Comparison of ENCODE assay signal across 11 mouse cellular contexts in the genomic region with DNA sequence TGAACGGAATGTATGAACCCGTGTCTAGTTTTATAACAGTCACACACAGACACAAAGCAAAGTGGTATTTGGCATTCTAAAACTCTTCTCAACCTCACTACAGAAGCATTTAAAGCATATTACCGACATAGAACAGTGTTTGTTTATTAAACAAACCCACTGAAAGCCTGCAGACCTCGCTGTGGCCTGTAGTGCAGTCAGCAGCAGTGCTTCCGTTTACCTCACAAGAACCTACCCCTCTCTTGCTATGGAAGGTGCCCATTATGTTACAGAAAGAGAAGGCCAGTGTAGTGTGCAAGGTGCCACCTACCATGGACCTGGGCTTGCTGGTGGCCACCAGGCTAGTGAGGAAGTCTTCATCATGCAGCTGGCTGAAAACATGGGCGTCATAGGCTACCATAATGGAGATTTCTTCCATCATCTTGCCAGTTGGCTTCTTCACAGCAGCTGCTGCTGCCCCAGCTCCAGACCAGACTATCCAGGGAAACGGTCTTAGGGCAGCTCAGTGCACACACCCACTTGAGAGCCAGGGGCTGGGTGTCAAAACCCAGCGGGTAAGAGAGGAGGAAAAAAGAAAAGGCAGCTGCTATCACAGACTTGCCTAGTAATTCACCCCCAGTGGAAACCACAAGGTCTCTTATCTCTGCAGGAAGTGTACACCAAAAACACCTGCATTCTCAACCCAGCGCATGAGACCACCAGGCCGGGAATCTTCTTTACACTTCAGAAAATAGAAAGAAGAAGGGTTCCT.
DNase-seq lines count a peak whose midpoint lies in the region; ATAC-seq and TF ChIP-seq lines count a peak whose summit lies in the region.
"Had no signal": no experiment of that assay in that cellular context is flagged by ENCODE, and none has a peak within 500 bp of the region (broad histone marks: within the 10 kb centered on the region; RNA-seq: fewer than 3 reads in every experiment).

No protein-coding gene starts in this region.

- DNase-seq in 416B (ENCODE audit: low read depth) (peak; percentile 75), G1E (ENCODE audit: low spot score) (peak; percentile 24)
- DNase-seq in gastrocnemius, adult 2 months, result no peak
- no peak for DNase-seq in frontal cortex, postnatal 36 days (ENCODE audit: low spot score in 2 of 2)
- DNase-seq in left cerebral cortex, adult 11 months (ENCODE audit: low spot score), result no peak
- DNase-seq in cerebellum, postnatal 14 days, result no peak
- DNase-seq: kidney, adult 2 months had no signal

- peak overlapping the region; percentile 67 for H3K4me3 ChIP-seq in G1E (ENCODE audit: low read depth, low read length)
- H3K4me3 ChIP-seq in intestine, postnatal 0 days (ENCODE audit: low read depth, low read length), result no peak overlapping the region; the same call in 1 of the 2 replicates
- no peak overlapping the region for H3K4me3 ChIP-seq in myocyte
- H3K4me3 ChIP-seq in gastrocnemius, adult 2 months, result no peak overlapping the region
- H3K4me3 ChIP-seq: heart, adult 2 months; limb, embryonic 10.5 days had no signal

- H3K4me2 ChIP-seq in intestine, postnatal 0 days (replicated peaks; ENCODE audit: low read depth), result peak overlapping the region; percentile 55
- no peak overlapping the region for H3K4me2 ChIP-seq in myocyte (ENCODE audit: low read depth)

- peaks cover 72% of the 10 kb centered on the region for H3K4me1 ChIP-seq in G1E (ENCODE audit: insufficient read depth, low read depth, low read length)
- H3K4me1 ChIP-seq in intestine, postnatal 0 days (replicated peaks; ENCODE audit: control insufficient read depth, insufficient read depth, low read length), result peaks cover 3% of the 10 kb centered on the region; the same call in 1 of the 2 replicates

- peak; percentile 84 for ATAC-seq in G1E (ENCODE audit: extremely low read depth, insufficient number of reproducible peaks, low FRiP score, poor library complexity, severe bottlenecking)
- ATAC-seq in intestine, postnatal 0 days, result peak; percentile 47

- no peak for TF ChIP-seq POLR2A in myocyte (IDR thresholded peaks at IDR 0.05; ENCODE audit: insufficient read length, low read depth)

- H3K9me3 ChIP-seq in G1E (replicated peaks), result no peaks in the 10 kb centered on the region
- H3K9me3 ChIP-seq in intestine, postnatal 0 days (ENCODE audit: control insufficient read depth), result no peaks in the 10 kb centered on the region
- H3K9me3 ChIP-seq: limb, embryonic 10.5 days had no signal

- peak overlapping the region; percentile 61; the same call in 1 of the 2 replicates for H3K27ac ChIP-seq in intestine, postnatal 0 days (ENCODE audit: low read depth, low read length)
- no peak overlapping the region for H3K27ac ChIP-seq in gastrocnemius, adult 2 months
- H3K27ac ChIP-seq: heart, adult 2 months; limb, embryonic 10.5 days had no signal

- no peak overlapping the region for H3K9ac ChIP-seq in intestine, postnatal 0 days (ENCODE audit: low read depth, low read length)

- no peaks in the 10 kb centered on the region for H3K79me2 ChIP-seq in myocyte (ENCODE audit: control insufficient read depth, insufficient read depth)

- peaks cover 21% of the 10 kb centered on the region for H3K36me3 ChIP-seq in G1E (replicated peaks)
- no peaks in the 10 kb centered on the region; the same call in 1 of the 2 replicates for H3K36me3 ChIP-seq in intestine, postnatal 0 days (ENCODE audit: control insufficient read depth, insufficient read depth)
- no peaks in the 10 kb centered on the region for H3K36me3 ChIP-seq in myocyte (ENCODE audit: control insufficient read depth, insufficient read depth)
- H3K36me3 ChIP-seq: limb, embryonic 10.5 days had no signal

- no peak overlapping the region for H3ac ChIP-seq in myocyte (ENCODE audit: control insufficient read depth, insufficient read length)

- intact Hi-C loops in gastrocnemius, adult 2 months (cut with DNase I), result no loop called here

- no peak for TF ChIP-seq CTCF in G1E (IDR thresholded peaks at IDR 0.05; ENCODE audit: low read depth, low read length)
- TF ChIP-seq CTCF in intestine, postnatal 0 days (IDR thresholded peaks at IDR 0.05; ENCODE audit: low read depth), result no peak
- TF ChIP-seq CTCF in gastrocnemius, adult 2 months (IDR thresholded peaks at IDR 0.05), result no peak

- H3K27me3 ChIP-seq in G1E (ENCODE audit: insufficient read depth, low read length), result no peaks in the 10 kb centered on the region
- no peaks in the 10 kb centered on the region for H3K27me3 ChIP-seq in intestine, postnatal 0 days (replicated peaks; ENCODE audit: control insufficient read depth, insufficient read depth, low read length)
- H3K27me3 ChIP-seq in myocyte (ENCODE audit: control insufficient read depth, insufficient read depth, insufficient read length), result no peaks in the 10 kb centered on the region

- WGBS in intestine, postnatal 0 days, result 23% methylated on average over 10 of the region's 10 CpGs

TF ChIP-seq in myocyte, 11 proteins besides CTCF, POLR2A, EP300 and RAD21:
- TF ChIP-seq SRF (IDR thresholded peaks at IDR 0.05; ENCODE audit: control insufficient read depth, insufficient read length, low read depth) (no peak), MYOG (IDR thresholded peaks at IDR 0.05; ENCODE audit: control insufficient read depth in 1 of 3, insufficient read depth in 1 of 3, insufficient read length in 2 of 3, low read depth in 2 of 3) (peak in 1 of 3 experiments; percentile 72), REST (IDR thresholded peaks at IDR 0.05; ENCODE audit: insufficient read depth, insufficient read length) (no peak), MYOD1 (IDR thresholded peaks at IDR 0.05; ENCODE audit: control insufficient read depth in 1 of 3, insufficient read length in 2 of 3, low read depth in 2 of 3) (peak in 2 of 3 experiments; percentile 50 to 64)
TF ChIP-seq in myocyte: peak in this region for 2.

Comparison
In these comparisons a context has a peak if more than half of its experiments do, and no peak if none do; other contexts are left out.
1. DNase-seq: peak in 416B (single experiment) and G1E (single experiment); none in gastrocnemius, adult 2 months (single experiment), frontal cortex, postnatal 36 days (0 of 2), left cerebral cortex, adult 11 months (single experiment) and cerebellum, postnatal 14 days (0 of 2).